Mouse (Mus musculus) urinary bladder, postnatal 36 days (tissue): ENCODE results near the gene Hoxc11.

Source experiments
- DNase-seq, 2 experiments: peaks; one replicate each; pipeline ENCODE4 v3.0.0; 2022; ENCODE audit warnings: low spot score in 2 of 2, mixed read lengths in 1 of 2

Hoxc11 gene

GRCm38 (mm10) chr15:102980912-102981311 is 26.7 kb downstream of the Hoxc11 start:
- no peak for DNase-seq

GRCm38 (mm10) chr15:102981379-102982288 is 27.4 kb downstream of the Hoxc11 start:
- DNase-seq = no peak

- DNase-seq = no peak
Observed at GRCm38 (mm10) chr15:102983716-102984115, 29.5 kb downstream of the Hoxc11 start.

- no peak for DNase-seq
Observed at GRCm38 (mm10) chr15:102984521-102984920, 30.3 kb downstream of the Hoxc11 start.

- no peak for DNase-seq
Observed at GRCm38 (mm10) chr15:102984925-102985324, 30.7 kb downstream of the Hoxc11 start.

- peak; percentile 86 to 93 for DNase-seq
Observed at GRCm38 (mm10) chr15:102987124-102987833, 33.1 kb downstream of the Hoxc11 start.

- no peak for DNase-seq
Observed at GRCm38 (mm10) chr15:102988078-102988477, 33.9 kb downstream of the Hoxc11 start.

- no peak for DNase-seq
Observed at GRCm38 (mm10) chr15:102990461-102991397, 36.5 kb downstream of the Hoxc11 start, which contains the start of gene Hoxc8. Hoxc8 (plus strand) TSS chr15:102990607.

GRCm38 (mm10) chr15:102991782-102992181 is 37.6 kb downstream of the Hoxc11 start:
- no peak for DNase-seq

- no peak for DNase-seq
Observed at GRCm38 (mm10) chr15:102992206-102992605, 38.0 kb downstream of the Hoxc11 start.

GRCm38 (mm10) chr15:102992863-102993262 is 38.6 kb downstream of the Hoxc11 start:
- no peak for DNase-seq

- DNase-seq = no peak
Observed at GRCm38 (mm10) chr15:102996548-102996947, 42.3 kb downstream of the Hoxc11 start.

- no peak for DNase-seq
Observed at GRCm38 (mm10) chr15:102997431-102997830, 43.2 kb downstream of the Hoxc11 start.

- no peak for DNase-seq
Observed at GRCm38 (mm10) chr15:102997939-102998355, 43.7 kb downstream of the Hoxc11 start, which contains the start of gene Hoxc6. Hoxc6 (plus strand) TSS chr15:102998257.

- no peak for DNase-seq
Observed at GRCm38 (mm10) chr15:102998608-102999182, 44.5 kb downstream of the Hoxc11 start.

- peak; percentile 50 to 79 for DNase-seq
Observed at GRCm38 (mm10) chr15:102999183-102999831, 45.1 kb downstream of the Hoxc11 start.

- no peak for DNase-seq
Observed at GRCm38 (mm10) chr15:102999955-103000354, 45.7 kb downstream of the Hoxc11 start.

- DNase-seq = no peak
Observed at GRCm38 (mm10) chr15:103000501-103000901, 46.3 kb downstream of the Hoxc11 start.

- DNase-seq = no peak
Observed at GRCm38 (mm10) chr15:103001370-103001769, 47.1 kb downstream of the Hoxc11 start.

GRCm38 (mm10) chr15:103002156-103002555 is 47.9 kb downstream of the Hoxc11 start:
- no peak for DNase-seq
